Mouse (Mus musculus): ENCODE measurements around the gene Rapgef6. TPM values are rescaled to one million over a fixed set of nuclear protein-coding genes. Genes with fewer than 3 reads are reported as not detected.

The Rapgef6 gene
- polyA plus RNA-seq, 1 experiment, result 15.7 TPM

GRCm38 (mm10) chr11:54604415-54604814 lies 81.8 kb downstream of the Rapgef6 start:
- TF ChIP-seq POLR2A (IDR thresholded peaks at IDR 0.05; ENCODE audit: extremely low read depth, insufficient read depth, low read length) (no peak), CTCF (IDR thresholded peaks at IDR 0.05; ENCODE audit: extremely low read depth, insufficient read depth, low read length) (no peak)
- no peaks in the 10 kb centered on the region for H3K4me1 ChIP-seq (ENCODE audit: control insufficient read depth, insufficient read depth, low read length)
- no peak overlapping the region for H3K27ac ChIP-seq (ENCODE audit: insufficient read depth, low read length)
- H3K4me3 ChIP-seq (ENCODE audit: insufficient read depth, low read length), result no peak overlapping the region

DNA sequence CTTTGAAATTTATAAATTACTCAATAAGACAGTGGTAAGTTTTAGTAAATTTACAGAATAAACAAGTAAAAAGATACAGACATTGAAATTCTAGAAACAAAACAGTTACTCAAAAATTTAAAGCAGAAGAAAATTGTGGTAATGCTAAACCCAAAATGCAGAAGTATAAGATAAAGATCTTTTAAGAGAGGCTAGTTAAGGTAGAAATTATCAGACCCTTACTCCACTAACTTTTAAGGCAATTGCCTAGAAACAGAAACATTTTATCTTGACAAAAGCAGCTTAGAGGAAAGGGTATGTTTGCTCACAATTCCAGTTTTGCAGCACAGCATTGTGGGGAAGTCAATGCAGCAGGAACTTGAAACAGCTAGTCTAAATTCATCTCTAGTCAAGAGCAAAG lies 91.0 kb downstream of the Rapgef6 start:
- TF ChIP-seq POLR2A (IDR thresholded peaks at IDR 0.05; ENCODE audit: extremely low read depth, insufficient read depth, low read length), result no peak
- TF ChIP-seq CTCF (IDR thresholded peaks at IDR 0.05; ENCODE audit: extremely low read depth, insufficient read depth, low read length), result no peak
- no peak overlapping the region for H3K4me3 ChIP-seq (ENCODE audit: insufficient read depth, low read length)
- H3K27ac ChIP-seq (ENCODE audit: insufficient read depth, low read length), result no peak overlapping the region
- H3K4me1 ChIP-seq (ENCODE audit: control insufficient read depth, insufficient read depth, low read length), result no peaks in the 10 kb centered on the region; the same call in 1 of the 2 replicates

- TF ChIP-seq CTCF (IDR thresholded peaks at IDR 0.05; ENCODE audit: extremely low read depth, insufficient read depth, low read length) (no peak), POLR2A (IDR thresholded peaks at IDR 0.05; ENCODE audit: extremely low read depth, insufficient read depth, low read length) (no peak)
- Histone ChIP-seq H3K4me1 (ENCODE audit: control insufficient read depth, insufficient read depth, low read length) (no peaks in the 10 kb centered on the region; the same call in 1 of the 2 replicates), H3K4me3 (ENCODE audit: insufficient read depth, low read length) (no peak overlapping the region), H3K27ac (ENCODE audit: insufficient read depth, low read length) (no peak overlapping the region)
Observed at GRCm38 (mm10) chr11:54614560-54614959, 91.9 kb downstream of the Rapgef6 start.

GRCm38 (mm10) chr11:54618841-54619240 lies 96.2 kb downstream of the Rapgef6 start:
- TF ChIP-seq POLR2A (IDR thresholded peaks at IDR 0.05; ENCODE audit: extremely low read depth, insufficient read depth, low read length), result no peak
- TF ChIP-seq CTCF (IDR thresholded peaks at IDR 0.05; ENCODE audit: extremely low read depth, insufficient read depth, low read length), result no peak
- Histone ChIP-seq H3K27ac (ENCODE audit: insufficient read depth, low read length) (no peak overlapping the region), H3K4me1 (ENCODE audit: control insufficient read depth, insufficient read depth, low read length) (no peaks in the 10 kb centered on the region), H3K4me3 (ENCODE audit: insufficient read depth, low read length) (no peak overlapping the region)

DNA sequence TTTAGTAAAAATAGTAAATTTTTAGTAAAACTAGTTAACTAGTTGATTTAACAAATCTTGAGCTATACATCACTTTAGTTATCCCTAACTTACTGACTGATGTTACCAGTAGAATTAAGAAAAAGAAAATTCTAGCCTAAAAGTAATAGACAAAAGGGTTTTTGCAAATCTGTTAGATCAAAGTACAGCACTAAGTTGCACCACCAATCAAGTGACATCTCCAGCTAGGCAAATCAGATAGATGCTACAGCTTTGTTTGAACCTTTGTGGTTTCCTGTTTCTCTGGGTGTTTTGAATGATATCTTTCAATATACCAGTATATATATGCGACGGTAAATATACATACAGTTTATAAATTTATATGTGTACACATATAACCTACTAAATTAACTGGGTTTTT lies 99.1 kb downstream of the Rapgef6 start:
- no peak for TF ChIP-seq POLR2A (IDR thresholded peaks at IDR 0.05; ENCODE audit: extremely low read depth, insufficient read depth, low read length)
- no peak for TF ChIP-seq CTCF (IDR thresholded peaks at IDR 0.05; ENCODE audit: extremely low read depth, insufficient read depth, low read length)
- Histone ChIP-seq H3K4me3 (ENCODE audit: insufficient read depth, low read length) (no peak overlapping the region), H3K4me1 (ENCODE audit: control insufficient read depth, insufficient read depth, low read length) (no peaks in the 10 kb centered on the region), H3K27ac (ENCODE audit: insufficient read depth, low read length) (no peak overlapping the region)

GRCm38 (mm10) chr11:54626905-54627304 lies 104.3 kb downstream of the Rapgef6 start:
- no peak overlapping the region for H3K4me3 ChIP-seq (ENCODE audit: insufficient read depth, low read length)
- no peak overlapping the region for H3K27ac ChIP-seq (ENCODE audit: insufficient read depth, low read length)
- no peaks in the 10 kb centered on the region for H3K4me1 ChIP-seq (ENCODE audit: control insufficient read depth, insufficient read depth, low read length)
- TF ChIP-seq POLR2A (IDR thresholded peaks at IDR 0.05; ENCODE audit: extremely low read depth, insufficient read depth, low read length) (no peak), CTCF (IDR thresholded peaks at IDR 0.05; ENCODE audit: extremely low read depth, insufficient read depth, low read length) (no peak)

GRCm38 (mm10) chr11:54646420-54646819 lies 123.8 kb downstream of the Rapgef6 start:
- TF ChIP-seq POLR2A (IDR thresholded peaks at IDR 0.05; ENCODE audit: extremely low read depth, insufficient read depth, low read length), result no peak
- no peaks in the 10 kb centered on the region for H3K4me1 ChIP-seq (ENCODE audit: control insufficient read depth, insufficient read depth, low read length)
- no peak overlapping the region for H3K27ac ChIP-seq (ENCODE audit: insufficient read depth, low read length)
- no peak overlapping the region for H3K4me3 ChIP-seq (ENCODE audit: insufficient read depth, low read length)

- no peak overlapping the region for H3K4me3 ChIP-seq (ENCODE audit: insufficient read depth, low read length)
- no peak for TF ChIP-seq CTCF (IDR thresholded peaks at IDR 0.05; ENCODE audit: extremely low read depth, insufficient read depth, low read length)
- no peak for TF ChIP-seq POLR2A (IDR thresholded peaks at IDR 0.05; ENCODE audit: extremely low read depth, insufficient read depth, low read length)
- H3K27ac ChIP-seq (ENCODE audit: insufficient read depth, low read length), result no peak overlapping the region
- no peaks in the 10 kb centered on the region for H3K4me1 ChIP-seq (ENCODE audit: control insufficient read depth, insufficient read depth, low read length)
Observed at GRCm38 (mm10) chr11:54648573-54648972, 125.9 kb downstream of the Rapgef6 start.

- TF ChIP-seq CTCF (IDR thresholded peaks at IDR 0.05; ENCODE audit: extremely low read depth, insufficient read depth, low read length), result no peak
- no peak for TF ChIP-seq POLR2A (IDR thresholded peaks at IDR 0.05; ENCODE audit: extremely low read depth, insufficient read depth, low read length)
- H3K4me1 ChIP-seq (ENCODE audit: control insufficient read depth, insufficient read depth, low read length), result no peaks in the 10 kb centered on the region
- no peak overlapping the region for H3K4me3 ChIP-seq (ENCODE audit: insufficient read depth, low read length)
- no peak overlapping the region for H3K27ac ChIP-seq (ENCODE audit: insufficient read depth, low read length)
Observed at GRCm38 (mm10) chr11:54655420-54655819, 132.8 kb downstream of the Rapgef6 start.

- Histone ChIP-seq H3K4me3 (ENCODE audit: insufficient read depth, low read length) (no peak overlapping the region), H3K27ac (ENCODE audit: insufficient read depth, low read length) (no peak overlapping the region), H3K4me1 (ENCODE audit: control insufficient read depth, insufficient read depth, low read length) (peaks cover 5% of the 10 kb centered on the region; the same call in 1 of the 2 replicates)
- TF ChIP-seq POLR2A (IDR thresholded peaks at IDR 0.05; ENCODE audit: extremely low read depth, insufficient read depth, low read length), result no peak
- TF ChIP-seq CTCF (IDR thresholded peaks at IDR 0.05; ENCODE audit: extremely low read depth, insufficient read depth, low read length), result no peak
Observed at GRCm38 (mm10) chr11:54673575-54674298, 151.1 kb downstream of the Rapgef6 start.

Data from cortical plate, adult 2 months (tissue).